Comparison of ENCODE assay signal across 8 mouse cellular contexts in genomic region chr19:6951381-6951968, GRCm38 (mm10). TPM values are rescaled to one million over a fixed set of nuclear protein-coding genes. Genes with fewer than 3 reads are reported as not detected.
A peak's percentile ranks its signal among the peaks of the same experiment; 100 is the strongest.
DNase-seq lines count a peak whose midpoint lies in the region; ATAC-seq lines count a peak whose summit lies in the region.

No protein-coding gene starts in this region.

- peaks cover 30% of the 10 kb centered on the region for H3K36me3 ChIP-seq in embryonic facial prominence, embryonic 14.5 days (ENCODE audit: control insufficient read depth, insufficient read depth, low read length)
- H3K36me3 ChIP-seq in kidney, embryonic 14.5 days (ENCODE audit: control insufficient read depth, insufficient read depth, low read length): peaks cover 31% of the 10 kb centered on the region
- peaks cover 36% of the 10 kb centered on the region for H3K36me3 ChIP-seq in limb, embryonic 15.5 days

- no peaks in the 10 kb centered on the region for H3K27me3 ChIP-seq in embryonic facial prominence, embryonic 14.5 days (replicated peaks; ENCODE audit: control insufficient read depth, insufficient read depth, low read length)
- H3K27me3 ChIP-seq in kidney, embryonic 14.5 days (ENCODE audit: control insufficient read depth, insufficient read depth, low read length): no peaks in the 10 kb centered on the region
- no peaks in the 10 kb centered on the region for H3K27me3 ChIP-seq in limb, embryonic 15.5 days

- peak; percentile 86 for ATAC-seq in embryonic facial prominence, embryonic 14.5 days (ENCODE audit: low read depth)
- peak; percentile 80 for ATAC-seq in kidney, embryonic 14.5 days (ENCODE audit: low FRiP score, low TSS enrichment)
- peak; percentile 75 for ATAC-seq in limb, embryonic 15.5 days (ENCODE audit: insufficient number of reproducible peaks, low FRiP score, low TSS enrichment, low read depth)

- peak overlapping the region; percentile 96 for H3K27ac ChIP-seq in embryonic facial prominence, embryonic 14.5 days (replicated peaks; ENCODE audit: low read depth, low read length)
- peak overlapping the region; percentile 98 for H3K27ac ChIP-seq in kidney, embryonic 14.5 days (ENCODE audit: low read depth, low read length)
- peak overlapping the region; percentile 98 for H3K27ac ChIP-seq in limb, embryonic 15.5 days

- WGBS in embryonic facial prominence, embryonic 14.5 days: under 1% methylated on average over 34 of the region's 35 CpGs
- WGBS in kidney, embryonic 14.5 days: under 1% methylated on average over 35 of the region's 35 CpGs
- under 1% methylated on average over 35 of the region's 35 CpGs for WGBS in limb, embryonic 15.5 days

- peak overlapping the region; percentile 63 for H3K4me3 ChIP-seq in embryonic facial prominence, embryonic 14.5 days (ENCODE audit: low read depth, low read length)
- peak overlapping the region; percentile 65 for H3K4me3 ChIP-seq in kidney, embryonic 14.5 days (ENCODE audit: low read length)
- peak overlapping the region; percentile 69 for H3K4me3 ChIP-seq in limb, embryonic 15.5 days

- H3K9ac ChIP-seq in embryonic facial prominence, embryonic 14.5 days (ENCODE audit: low read depth, low read length): peak overlapping the region; percentile 77
- peak overlapping the region; percentile 73 for H3K9ac ChIP-seq in kidney, embryonic 14.5 days (ENCODE audit: low read depth, low read length)
- H3K9ac ChIP-seq in limb, embryonic 15.5 days: peak overlapping the region; percentile 71

- H3K4me1 ChIP-seq in embryonic facial prominence, embryonic 14.5 days (ENCODE audit: control insufficient read depth, insufficient read depth, low read length): peaks cover 6% of the 10 kb centered on the region; the same call in 1 of the 2 replicates
- peaks cover 15% of the 10 kb centered on the region for H3K4me1 ChIP-seq in kidney, embryonic 14.5 days (ENCODE audit: control insufficient read depth, insufficient read depth, low read length)
- peaks cover 22% of the 10 kb centered on the region for H3K4me1 ChIP-seq in limb, embryonic 15.5 days

- H3K4me2 ChIP-seq in embryonic facial prominence, embryonic 14.5 days (ENCODE audit: low read depth, low read length): peak overlapping the region; percentile 85
- peak overlapping the region; percentile 93 for H3K4me2 ChIP-seq in kidney, embryonic 14.5 days (replicated peaks; ENCODE audit: low read depth, low read length)
- peak overlapping the region; percentile 90 for H3K4me2 ChIP-seq in limb, embryonic 15.5 days

- no peaks in the 10 kb centered on the region for H3K9me3 ChIP-seq in embryonic facial prominence, embryonic 14.5 days (ENCODE audit: control insufficient read depth, low read length)
- no peaks in the 10 kb centered on the region for H3K9me3 ChIP-seq in kidney, embryonic 14.5 days (ENCODE audit: control insufficient read depth, low read length)
- H3K9me3 ChIP-seq in limb, embryonic 15.5 days: no peaks in the 10 kb centered on the region

- DNase-seq in 3T3-L1 (ENCODE audit: low read depth, low spot score): peak; percentile 99
- DNase-seq in adrenal gland, postnatal 4 days (ENCODE audit: low spot score in 2 of 2): peak; percentile 70 to 83
- DNase-seq in embryonic facial prominence, embryonic 14.5 days (ENCODE audit: low spot score): peak; percentile 97
- DNase-seq in heart, adult 8-10 months (ENCODE audit: low spot score): peak; percentile 99
- DNase-seq in monocyte, adult 2 months (ENCODE audit: low read depth in 1 of 2, low spot score in 2 of 2): peak; percentile 75 to 77
- peak; percentile 83 to 88 for DNase-seq in spleen, postnatal 36 days (ENCODE audit: low spot score in 2 of 2)

RNA-seq across cellular contexts. Expression of gene Gpr137, which starts 9.2 kb away (rescaled TPM):
- total RNA-seq in adrenal gland, postnatal 4 days (2021): 10 to 100 TPM; 41.2 to 43.8 TPM
- polyA plus RNA-seq in embryonic facial prominence, embryonic 14.5 days (2014; fragmentation: Nextera tagmentation; extraction: Ambion mirVana): 29.7 and 35.0 TPM in 2 replicates
- total RNA-seq in heart, adult 8-10 months (2022): 10 to 100 TPM; 33.4 to 37.4 (median 35.7) TPM
- polyA plus RNA-seq in kidney, embryonic 14.5 days (2014; fragmentation: Nextera tagmentation; extraction: Ambion mirVana): 23.3 and 27.4 TPM in 2 replicates
- polyA plus RNA-seq in limb, embryonic 15.5 days (2015; fragmentation: Nextera tagmentation; extraction: Ambion mirVana): 35.2 and 38.9 TPM in 2 replicates

RNA-seq across cellular contexts. Expression of gene Bad, which starts 9.8 kb away (rescaled TPM):
- total RNA-seq in adrenal gland, postnatal 4 days (2021): 10 to 100 TPM; 51.5 to 54.8 TPM
- 70.7 and 83.3 TPM in 2 replicates for polyA plus RNA-seq in embryonic facial prominence, embryonic 14.5 days (2014; fragmentation: Nextera tagmentation; extraction: Ambion mirVana)
- 10 to 100 TPM; 19.5 to 23.8 (median 21.3) TPM for total RNA-seq in heart, adult 8-10 months (2022)
- polyA plus RNA-seq in kidney, embryonic 14.5 days (2014; fragmentation: Nextera tagmentation; extraction: Ambion mirVana): 65.5 and 70.9 TPM in 2 replicates
- polyA plus RNA-seq in limb, embryonic 15.5 days (2015; fragmentation: Nextera tagmentation; extraction: Ambion mirVana): 92.3 and 94.7 TPM in 2 replicates

RNA-seq across cellular contexts. Expression of gene Kcnk4, which starts 17.2 kb away (rescaled TPM):
- under 1 TPM; 0.14 to 0.34 TPM for total RNA-seq in adrenal gland, postnatal 4 days (2021)
- polyA plus RNA-seq in embryonic facial prominence, embryonic 14.5 days (2014; fragmentation: Nextera tagmentation; extraction: Ambion mirVana): 1.0 and 1.6 TPM in 2 replicates
- not detected for total RNA-seq in heart, adult 8-10 months (2022)
- 0.12 and 0.51 TPM in 2 replicates for polyA plus RNA-seq in kidney, embryonic 14.5 days (2014; fragmentation: Nextera tagmentation; extraction: Ambion mirVana)
- polyA plus RNA-seq in limb, embryonic 15.5 days (2015; fragmentation: Nextera tagmentation; extraction: Ambion mirVana): 1.5 and 1.7 TPM in 2 replicates

RNA-seq across cellular contexts. Expression of gene Ppp1r14b, which starts 23.3 kb away (rescaled TPM):
- total RNA-seq in adrenal gland, postnatal 4 days (2021): 100 to 1,000 TPM; 292 to 312 TPM
- 277 and 302 TPM in 2 replicates for polyA plus RNA-seq in embryonic facial prominence, embryonic 14.5 days (2014; fragmentation: Nextera tagmentation; extraction: Ambion mirVana)
- 100 to 1,000 TPM in 1 of 4 experiments, 10 to 100 TPM in 3; 75.4 to 112 (median 91.3) TPM for total RNA-seq in heart, adult 8-10 months (2022)
- 202 and 254 TPM in 2 replicates for polyA plus RNA-seq in kidney, embryonic 14.5 days (2014; fragmentation: Nextera tagmentation; extraction: Ambion mirVana)
- 168 TPM in 2 replicates for polyA plus RNA-seq in limb, embryonic 15.5 days (2015; fragmentation: Nextera tagmentation; extraction: Ambion mirVana)

RNA-seq across cellular contexts. Expression of gene Plcb3, which starts 24.8 kb away (rescaled TPM):
- 10 to 100 TPM; 63.7 to 66.2 TPM for total RNA-seq in adrenal gland, postnatal 4 days (2021)
- polyA plus RNA-seq in embryonic facial prominence, embryonic 14.5 days (2014; fragmentation: Nextera tagmentation; extraction: Ambion mirVana): 31.4 and 36.8 TPM in 2 replicates
- 10 to 100 TPM; 15.6 to 16.2 (median 15.6) TPM for total RNA-seq in heart, adult 8-10 months (2022)
- polyA plus RNA-seq in kidney, embryonic 14.5 days (2014; fragmentation: Nextera tagmentation; extraction: Ambion mirVana): 24.4 and 38.9 TPM in 2 replicates
- polyA plus RNA-seq in limb, embryonic 15.5 days (2015; fragmentation: Nextera tagmentation; extraction: Ambion mirVana): 48.4 and 50.5 TPM in 2 replicates

Comparison
In these comparisons a context has a peak if more than half of its experiments do, and no peak if none do; other contexts are left out.
1. Peak in every context shown above with its lines: DNase-seq, ATAC-seq, H3K4me3 ChIP-seq and H3K27ac ChIP-seq.